ENCODE assay signal across 7 mouse cellular contexts in the genomic region with DNA sequence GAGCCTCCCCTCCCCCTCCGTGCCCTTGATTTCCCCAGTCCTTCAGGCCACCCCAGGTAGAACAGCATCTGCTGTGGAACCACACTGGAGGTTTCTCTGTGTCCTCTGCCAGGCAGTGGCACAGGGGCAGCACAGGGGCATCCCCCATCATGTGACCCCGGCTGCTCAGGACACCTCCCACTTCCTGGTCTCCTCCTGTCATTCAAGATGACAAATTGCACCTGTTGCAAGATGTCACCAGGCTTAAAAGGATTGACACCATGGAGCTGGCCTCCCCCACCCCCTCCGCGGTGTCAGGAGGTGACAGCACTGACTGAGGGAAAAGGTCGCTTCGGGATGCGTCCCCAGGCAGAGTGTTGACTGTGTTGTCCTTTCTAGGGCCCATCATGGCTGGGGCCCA. TPM values are rescaled to one million over a fixed set of nuclear protein-coding genes. Genes with fewer than 3 reads are reported as not detected.
DNase-seq lines count a peak whose midpoint lies in the region; ATAC-seq and TF ChIP-seq lines count a peak whose summit lies in the region.

No protein-coding gene starts in this region.

- H3K36me3 ChIP-seq in lung, postnatal 0 days (ENCODE audit: insufficient read depth, low read length), result peaks cover 7% of the 10 kb centered on the region; the same call in 1 of the 2 replicates
- H3K36me3 ChIP-seq in myocyte (ENCODE audit: control insufficient read depth, insufficient read depth), result no peaks in the 10 kb centered on the region

- no peaks in the 10 kb centered on the region for H3K79me2 ChIP-seq in myocyte (ENCODE audit: control insufficient read depth, insufficient read depth)

- TF ChIP-seq EP300 in lung, postnatal 0 days (IDR thresholded peaks at IDR 0.05), result no peak

- H3K4me3 ChIP-seq in lung, postnatal 0 days (ENCODE audit: low read depth, low read length), result no peak overlapping the region
- H3K4me3 ChIP-seq in cortical plate, adult 2 months (ENCODE audit: insufficient read depth, low read length), result no peak overlapping the region
- no peak overlapping the region for H3K4me3 ChIP-seq in myocyte

- H3K27ac ChIP-seq in lung, postnatal 0 days (ENCODE audit: low read length), result no peak overlapping the region
- peak overlapping the region; percentile 86; the same call in 1 of the 2 replicates for H3K27ac ChIP-seq in cortical plate, adult 2 months (ENCODE audit: insufficient read depth, low read length)

- H3ac ChIP-seq in myocyte (ENCODE audit: control insufficient read depth, insufficient read length), result no peak overlapping the region

- TF ChIP-seq CTCF in lung, postnatal 0 days (IDR thresholded peaks at IDR 0.05), result no peak
- no peak for TF ChIP-seq CTCF in cortical plate, adult 2 months (IDR thresholded peaks at IDR 0.05; ENCODE audit: extremely low read depth, insufficient read depth, low read length)

- no peaks in the 10 kb centered on the region; the same call in 1 of the 2 replicates for H3K4me1 ChIP-seq in lung, postnatal 0 days (ENCODE audit: insufficient read depth, low read depth, low read length)
- H3K4me1 ChIP-seq in cortical plate, adult 2 months (ENCODE audit: control insufficient read depth, insufficient read depth, low read length), result no peaks in the 10 kb centered on the region

- WGBS in lung, postnatal 0 days, result 53% methylated on average over 7 of the region's 7 CpGs

- no peak overlapping the region for H3K4me2 ChIP-seq in lung, postnatal 0 days (replicated peaks; ENCODE audit: low read depth, low read length)
- H3K4me2 ChIP-seq in myocyte (ENCODE audit: low read depth), result no peak overlapping the region

- no peaks in the 10 kb centered on the region for H3K9me3 ChIP-seq in lung, postnatal 0 days (ENCODE audit: low read length)

- no peak overlapping the region for H3K9ac ChIP-seq in lung, postnatal 0 days (replicated peaks; ENCODE audit: low read depth)

- TF ChIP-seq POLR2A in cortical plate, adult 2 months (IDR thresholded peaks at IDR 0.05; ENCODE audit: extremely low read depth, insufficient read depth, low read length), result no peak
- TF ChIP-seq POLR2A in myocyte (IDR thresholded peaks at IDR 0.05; ENCODE audit: insufficient read length, low read depth), result no peak

- ATAC-seq in lung, postnatal 0 days, result 0 out of 2 replicates have a peak, but pooled peaks have one; percentile 5

- no peaks in the 10 kb centered on the region for H3K27me3 ChIP-seq in lung, postnatal 0 days (replicated peaks; ENCODE audit: insufficient read depth, low read length)
- no peaks in the 10 kb centered on the region for H3K27me3 ChIP-seq in myocyte (ENCODE audit: control insufficient read depth, insufficient read depth, insufficient read length)

- no peak for DNase-seq in lung, postnatal 0 days (ENCODE audit: low spot score)
- no peak for DNase-seq in lung, postnatal 25 days (ENCODE audit: low spot score)
- peak; percentile 45 for DNase-seq in yolk sac, embryonic 10.5 days (ENCODE audit: low spot score)
- DNase-seq in layer of hippocampus, adult 9-10 months (ENCODE audit: low spot score), result no peak
- DNase-seq in MN1 (ENCODE audit: low spot score), result no peak

TF ChIP-seq in myocyte, 11 proteins besides CTCF, POLR2A, EP300 and RAD21:
- peak; percentile 33 for TF ChIP-seq USF1 (IDR thresholded peaks at IDR 0.05; ENCODE audit: low read depth)
- TF ChIP-seq MYOD1 (IDR thresholded peaks at IDR 0.05; ENCODE audit: control insufficient read depth in 1 of 3, insufficient read length in 2 of 3, low read depth in 2 of 3), result peak; percentile 13 to 90 (median 61)
- TF ChIP-seq POLR2AphosphoS2 (IDR thresholded peaks at IDR 0.05; ENCODE audit: insufficient read length, low read depth), result no peak

RNA-seq across cellular contexts. Expression of gene Tatdn2, which starts 27.0 kb away (rescaled TPM):
- polyA plus RNA-seq in lung, postnatal 0 days (2015; fragmentation: Nextera tagmentation; extraction: Ambion mirVana), result 1.1 and 1.3 TPM in 2 replicates
- 28.4 and 28.8 TPM in 2 replicates for polyA plus RNA-seq in cortical plate, adult 2 months (2012; rRNA removed)
- 21.0 TPM for polyA plus RNA-seq in myocyte (2012; fragmentation: generic; extraction: Trizol)

RNA-seq across cellular contexts. Expression of gene Irak2, which starts 31.6 kb away (rescaled TPM):
- 15.6 and 16.1 TPM in 2 replicates for polyA plus RNA-seq in lung, postnatal 0 days (2015; fragmentation: Nextera tagmentation; extraction: Ambion mirVana)
- polyA plus RNA-seq in cortical plate, adult 2 months (2012; rRNA removed), result 23.7 and 24.7 TPM in 2 replicates
- 17.0 TPM for polyA plus RNA-seq in myocyte (2012; fragmentation: generic; extraction: Trizol)

RNA-seq across cellular contexts. Expression of gene Vhl, which starts 46.1 kb away (rescaled TPM):
- polyA plus RNA-seq in lung, postnatal 0 days (2015; fragmentation: Nextera tagmentation; extraction: Ambion mirVana), result 28.2 and 30.6 TPM in 2 replicates
- polyA plus RNA-seq in cortical plate, adult 2 months (2012; rRNA removed), result 55.1 and 67.8 TPM in 2 replicates
- polyA plus RNA-seq in myocyte (2012; fragmentation: generic; extraction: Trizol), result 20.6 TPM

RNA-seq across cellular contexts. Expression of gene Ghrl, which starts 49.9 kb away (rescaled TPM):
- polyA plus RNA-seq in lung, postnatal 0 days (2015; fragmentation: Nextera tagmentation; extraction: Ambion mirVana), result 5.5 and 6.0 TPM in 2 replicates
- 0.15 and 0.40 TPM in 2 replicates for polyA plus RNA-seq in cortical plate, adult 2 months (2012; rRNA removed)
- 0.35 TPM for polyA plus RNA-seq in myocyte (2012; fragmentation: generic; extraction: Trizol)
